Mouse (Mus musculus): ENCODE measurements around the gene Pkp4. TPM values are rescaled to one million over a fixed set of nuclear protein-coding genes. Genes with fewer than 3 reads are reported as not detected.

Gene Pkp4
- polyA plus RNA-seq, 1 experiment from 2014 or later, result 32.4 TPM

- WGBS, result 85% methylated on average over 8 of the region's 8 CpGs
- Histone ChIP-seq H3K4me2 (no peak overlapping the region), H3K36me3 (peaks cover 93% of the 10 kb centered on the region), H3K4me3 (no peak overlapping the region), H3K9me3 (no peaks in the 10 kb centered on the region), H3K27me3 (replicated peaks) (no peaks in the 10 kb centered on the region), H3K4me1 (peaks cover 1% of the 10 kb centered on the region; the same call in 1 of the 2 replicates), H3K27ac (replicated peaks) (no peak overlapping the region), H3K9ac (no peak overlapping the region)
- ATAC-seq (ENCODE audit: extremely low read depth, insufficient number of reproducible peaks, low FRiP score, low TSS enrichment), result no peak
Observed at GRCm38 (mm10) chr2:59338926-59339325, 178.3 kb downstream of the Pkp4 start.

- Histone ChIP-seq H3K4me2 (no peak overlapping the region), H3K27ac (replicated peaks) (no peak overlapping the region), H3K36me3 (peaks cover 96% of the 10 kb centered on the region), H3K27me3 (replicated peaks) (no peaks in the 10 kb centered on the region), H3K4me1 (no peaks in the 10 kb centered on the region; the same call in 1 of the 2 replicates), H3K4me3 (no peak overlapping the region), H3K9me3 (no peaks in the 10 kb centered on the region), H3K9ac (no peak overlapping the region)
- ATAC-seq (ENCODE audit: extremely low read depth, insufficient number of reproducible peaks, low FRiP score, low TSS enrichment), result no peak
- WGBS, result 85% methylated on average over 5 of the region's 5 CpGs
Observed at GRCm38 (mm10) chr2:59339776-59340539, 179.3 kb downstream of the Pkp4 start.

- no peak overlapping the region for H3K4me3 ChIP-seq
- peaks cover 96% of the 10 kb centered on the region for H3K36me3 ChIP-seq
- H3K4me2 ChIP-seq, result no peak overlapping the region
- 100% methylated on average over 1 of the region's 1 CpGs for whole genome bisulfite sequencing
- H3K27me3 ChIP-seq (replicated peaks), result no peaks in the 10 kb centered on the region
- H3K9ac ChIP-seq, result no peak overlapping the region
- H3K9me3 ChIP-seq, result no peaks in the 10 kb centered on the region
- no peaks in the 10 kb centered on the region; the same call in 1 of the 2 replicates for H3K4me1 ChIP-seq
- no peak overlapping the region for H3K27ac ChIP-seq (replicated peaks)
- no peak for ATAC-seq (ENCODE audit: extremely low read depth, insufficient number of reproducible peaks, low FRiP score, low TSS enrichment)
Observed at GRCm38 (mm10) chr2:59340878-59341277, 180.2 kb downstream of the Pkp4 start.

- no peaks in the 10 kb centered on the region for H3K27me3 ChIP-seq (replicated peaks)
- 82% methylated on average over 6 of the region's 6 CpGs for WGBS
- no peak overlapping the region for H3K4me2 ChIP-seq
- no peak overlapping the region for H3K9ac ChIP-seq
- H3K27ac ChIP-seq (replicated peaks), result no peak overlapping the region
- 0 out of 2 replicates have a peak, but pooled peaks have one; percentile 17 for ATAC-seq (ENCODE audit: extremely low read depth, insufficient number of reproducible peaks, low FRiP score, low TSS enrichment)
- peaks cover 9% of the 10 kb centered on the region for H3K4me1 ChIP-seq
- H3K36me3 ChIP-seq, result peaks cover 98% of the 10 kb centered on the region
- H3K9me3 ChIP-seq, result no peaks in the 10 kb centered on the region
- no peak overlapping the region for H3K4me3 ChIP-seq
Observed at GRCm38 (mm10) chr2:59342591-59343210, 182.1 kb downstream of the Pkp4 start.

GRCm38 (mm10) chr2:59343834-59344233, 183.2 kb downstream of the Pkp4 start:
- ATAC-seq (ENCODE audit: extremely low read depth, insufficient number of reproducible peaks, low FRiP score, low TSS enrichment), result no peak
- Histone ChIP-seq H3K4me3 (no peak overlapping the region), H3K4me2 (no peak overlapping the region), H3K4me1 (peaks cover 9% of the 10 kb centered on the region), H3K27me3 (replicated peaks) (no peaks in the 10 kb centered on the region), H3K9ac (no peak overlapping the region), H3K9me3 (no peaks in the 10 kb centered on the region), H3K27ac (replicated peaks) (no peak overlapping the region), H3K36me3 (peaks cover 98% of the 10 kb centered on the region)
- 63% methylated on average over 11 of the region's 11 CpGs for WGBS

GRCm38 (mm10) chr2:59344699-59345098, 184.0 kb downstream of the Pkp4 start:
- Histone ChIP-seq H3K27ac (replicated peaks) (no peak overlapping the region), H3K9me3 (no peaks in the 10 kb centered on the region), H3K4me1 (peaks cover 9% of the 10 kb centered on the region), H3K36me3 (peaks cover 97% of the 10 kb centered on the region), H3K4me2 (no peak overlapping the region), H3K27me3 (replicated peaks) (no peaks in the 10 kb centered on the region), H3K4me3 (no peak overlapping the region), H3K9ac (no peak overlapping the region)
- no peak for ATAC-seq (ENCODE audit: extremely low read depth, insufficient number of reproducible peaks, low FRiP score, low TSS enrichment)
- WGBS, result 93% methylated on average over 13 of the region's 13 CpGs

- no peak overlapping the region for H3K4me2 ChIP-seq
- H3K9ac ChIP-seq, result no peak overlapping the region
- no peak overlapping the region for H3K27ac ChIP-seq (replicated peaks)
- WGBS, result 89% methylated on average over 11 of the region's 11 CpGs
- peaks cover 97% of the 10 kb centered on the region for H3K36me3 ChIP-seq
- no peak overlapping the region for H3K4me3 ChIP-seq
- H3K9me3 ChIP-seq, result no peaks in the 10 kb centered on the region
- no peak for ATAC-seq (ENCODE audit: extremely low read depth, insufficient number of reproducible peaks, low FRiP score, low TSS enrichment)
- H3K4me1 ChIP-seq, result peaks cover 12% of the 10 kb centered on the region
- no peaks in the 10 kb centered on the region for H3K27me3 ChIP-seq (replicated peaks)
Observed at GRCm38 (mm10) chr2:59345141-59345839, 184.6 kb downstream of the Pkp4 start.

- H3K4me2 ChIP-seq, result no peak overlapping the region
- H3K27me3 ChIP-seq (replicated peaks), result no peaks in the 10 kb centered on the region
- 55% methylated on average over 12 of the region's 12 CpGs for WGBS
- H3K27ac ChIP-seq (replicated peaks), result no peak overlapping the region
- no peak overlapping the region for H3K4me3 ChIP-seq
- peaks cover 94% of the 10 kb centered on the region for H3K36me3 ChIP-seq
- ATAC-seq (ENCODE audit: extremely low read depth, insufficient number of reproducible peaks, low FRiP score, low TSS enrichment), result no peak
- H3K9me3 ChIP-seq, result no peaks in the 10 kb centered on the region
- H3K4me1 ChIP-seq, result peaks cover 15% of the 10 kb centered on the region
- H3K9ac ChIP-seq, result no peak overlapping the region
Observed at GRCm38 (mm10) chr2:59346443-59346842, 185.8 kb downstream of the Pkp4 start.

- Histone ChIP-seq H3K4me2 (no peak overlapping the region), H3K27ac (replicated peaks) (no peak overlapping the region), H3K9ac (no peak overlapping the region), H3K4me1 (peaks cover 15% of the 10 kb centered on the region; the same call in 1 of the 2 replicates), H3K36me3 (peaks cover 92% of the 10 kb centered on the region), H3K4me3 (no peak overlapping the region), H3K27me3 (replicated peaks) (no peaks in the 10 kb centered on the region), H3K9me3 (no peaks in the 10 kb centered on the region)
- WGBS, result 83% methylated on average over 8 of the region's 8 CpGs
- no peak for ATAC-seq (ENCODE audit: extremely low read depth, insufficient number of reproducible peaks, low FRiP score, low TSS enrichment)
Observed at GRCm38 (mm10) chr2:59348585-59348984, 187.9 kb downstream of the Pkp4 start.

GRCm38 (mm10) chr2:59350094-59350493, 189.4 kb downstream of the Pkp4 start:
- no peak overlapping the region for H3K4me3 ChIP-seq
- peaks cover 92% of the 10 kb centered on the region for H3K36me3 ChIP-seq
- H3K27ac ChIP-seq (replicated peaks), result no peak overlapping the region
- H3K9ac ChIP-seq, result no peak overlapping the region
- peaks cover 15% of the 10 kb centered on the region; the same call in 1 of the 2 replicates for H3K4me1 ChIP-seq
- H3K4me2 ChIP-seq, result no peak overlapping the region
- WGBS, result 62% methylated on average over 3 of the region's 3 CpGs
- ATAC-seq (ENCODE audit: extremely low read depth, insufficient number of reproducible peaks, low FRiP score, low TSS enrichment), result no peak
- H3K9me3 ChIP-seq, result no peaks in the 10 kb centered on the region
- H3K27me3 ChIP-seq (replicated peaks), result no peaks in the 10 kb centered on the region

GRCm38 (mm10) chr2:59351303-59352099, 190.9 kb downstream of the Pkp4 start:
- WGBS, result 84% methylated on average over 16 of the region's 16 CpGs
- no peak overlapping the region for H3K9ac ChIP-seq
- H3K4me1 ChIP-seq, result peaks cover 10% of the 10 kb centered on the region; the same call in 1 of the 2 replicates
- no peak overlapping the region for H3K4me3 ChIP-seq
- H3K36me3 ChIP-seq, result peaks cover 92% of the 10 kb centered on the region
- H3K9me3 ChIP-seq, result no peaks in the 10 kb centered on the region
- no peak for ATAC-seq (ENCODE audit: extremely low read depth, insufficient number of reproducible peaks, low FRiP score, low TSS enrichment)
- H3K4me2 ChIP-seq, result no peak overlapping the region
- H3K27ac ChIP-seq (replicated peaks), result no peak overlapping the region
- H3K27me3 ChIP-seq (replicated peaks), result no peaks in the 10 kb centered on the region
